Mouse (Mus musculus): ENCODE measurements around the gene Cluh.

The Cluh gene

GRCm38 (mm10) chr11:74672901-74673513, 23.7 kb downstream of the Cluh start:
- in situ Hi-C loops (cut with MboI, MseI) = no loop called here

- in situ Hi-C loops (cut with MboI, MseI) = no loop called here
These were observed 24.3 kb downstream of the Cluh start for GRCm38 (mm10) chr11:74673561-74673960.

DNA sequence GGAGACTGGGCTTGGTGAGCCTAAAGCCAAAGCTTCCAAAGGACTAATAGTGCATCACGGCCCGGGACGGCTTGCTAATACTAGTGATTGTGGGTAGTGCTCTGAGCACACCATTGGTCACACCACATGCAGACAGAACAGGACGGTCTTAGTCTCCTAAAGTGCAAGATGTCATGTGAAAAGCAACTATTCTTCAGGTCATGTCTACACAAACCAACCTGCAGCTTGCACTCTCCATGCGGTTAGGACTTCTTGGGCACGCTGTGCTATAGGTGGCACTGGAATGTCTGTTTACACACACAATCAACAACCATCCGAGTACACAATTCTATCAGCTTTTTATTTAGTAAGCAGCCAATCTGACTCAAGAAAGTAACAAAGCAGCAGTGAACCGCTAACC, 25.4 kb downstream of the Cluh start:
- in situ Hi-C loops (cut with MboI, MseI) = no loop called here

- in situ Hi-C loops (cut with MboI, MseI) = no loop called here
These were observed 25.9 kb downstream of the Cluh start for GRCm38 (mm10) chr11:74675156-74675555.

GRCm38 (mm10) chr11:74692151-74692550, 42.9 kb downstream of the Cluh start:
- in situ Hi-C loops (cut with MboI, MseI) = no loop called here

DNA sequence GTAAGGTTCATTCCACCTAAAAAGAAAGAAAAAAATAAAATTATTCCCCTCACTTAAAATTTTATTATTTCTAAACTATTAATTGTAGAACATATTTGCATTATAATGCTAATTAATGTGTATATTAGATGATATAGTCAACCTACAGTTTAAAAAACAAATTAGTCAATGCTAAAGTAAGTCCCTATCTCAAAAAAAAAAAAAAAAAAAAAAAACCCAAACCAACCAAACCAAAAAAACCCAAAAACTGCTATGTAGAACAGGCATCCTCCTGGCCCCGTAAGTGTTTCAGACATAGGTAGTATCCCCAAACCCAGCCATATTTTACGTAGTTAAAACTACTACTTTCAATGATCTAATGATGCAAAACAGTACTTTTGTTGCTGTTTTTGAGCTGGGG, 50.2 kb downstream of the Cluh start:
- in situ Hi-C loops (cut with MboI, MseI) = no loop called here

- in situ Hi-C loops (cut with MboI, MseI) = no loop called here
These were observed 54.8 kb downstream of the Cluh start for GRCm38 (mm10) chr11:74704068-74704467.

GRCm38 (mm10) chr11:74708781-74709180, 59.5 kb downstream of the Cluh start:
- in situ Hi-C loops (cut with MboI, MseI) = no loop called here

- in situ Hi-C loops (cut with MboI, MseI) = loop anchor here (5.0 kb wide), 1 partner anchor 48 kb away; no protein-coding TSS in a partner anchor
These were observed 61.4 kb downstream of the Cluh start for GRCm38 (mm10) chr11:74710671-74711070.

GRCm38 (mm10) chr11:74715971-74716525, 66.8 kb downstream of the Cluh start:
- in situ Hi-C loops (cut with MboI, MseI) = no loop called here
